Mouse (Mus musculus) layer of hippocampus, adult 18-20 months (tissue): Measurements from ENCODE around the gene D3Ertd254e. TPM values are rescaled to one million over a fixed set of nuclear protein-coding genes. Genes with fewer than 3 reads are reported as not detected.
"Not testable (repeated sequence)": the region's sequence is repeated elsewhere in the genome, so short reads cannot be mapped to it uniquely, and the experiment has no call there.

Source experiments
- DNase-seq, 2 experiments: peaks; one replicate each; pipeline ENCODE4 v3.0.0; 2022; ENCODE audit warnings: low spot score in 2 of 2
- long read RNA-seq: library from polyadenylated mRNA; stranded (forward); transcript quantifications from one replicate; pipeline ENCODE4 v2.0.0, GENCODE M21; 2021
- total RNA-seq, 2 experiments: library from RNA; stranded (reverse); gene quantifications; 2 replicates each; pipeline ENCODE4 v1.2.3; 2021

Gene D3Ertd254e
- 10 to 100 TPM; 15.9 to 17.6 TPM for total RNA-seq
- long read RNA-seq, full-length matches to known transcripts: 10 of 12 reads
- long read RNA-seq, partial matches to known transcripts: 0 of 12 reads
- long read RNA-seq, other reads (novel, unspliced or antisense): 2 of 12 reads

DNA sequence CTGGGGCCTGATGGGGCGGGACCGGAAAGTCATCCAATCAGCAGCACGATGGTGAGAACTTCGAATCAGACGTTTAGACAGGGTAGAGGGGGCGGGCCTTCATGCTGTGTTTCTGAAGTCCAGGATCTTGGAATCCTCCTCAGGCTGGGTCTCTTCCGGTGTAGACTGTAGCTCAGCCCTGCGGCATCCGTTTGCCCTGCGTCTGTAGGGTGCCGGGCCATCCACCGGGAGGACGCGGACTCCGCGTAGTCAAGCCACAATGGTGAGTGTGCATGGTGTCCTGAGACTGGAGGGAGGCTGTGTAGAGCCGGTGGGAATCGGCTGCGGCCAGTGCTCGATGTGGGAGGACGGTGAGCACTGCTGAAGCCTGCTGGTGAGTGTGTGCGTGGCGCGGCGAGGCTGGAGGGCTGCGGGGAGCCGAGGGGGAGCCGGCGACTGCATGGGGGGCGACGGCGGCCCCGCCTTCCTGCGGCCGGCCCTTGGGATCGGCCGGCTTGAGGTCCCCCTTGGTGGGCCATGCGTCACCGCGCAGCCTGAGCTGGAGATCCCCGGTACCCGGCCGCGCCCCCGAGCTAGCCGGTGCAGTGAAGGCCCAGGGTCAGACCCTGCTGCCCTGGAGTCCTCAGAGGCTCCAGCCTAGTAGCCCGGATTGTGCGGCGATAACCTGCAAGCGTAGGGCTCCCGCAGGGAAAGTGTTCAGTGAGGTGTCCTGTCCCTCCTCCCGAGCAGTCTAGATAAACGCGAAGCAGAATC, at the start of gene D3Ertd254e:
TSS of gene D3Ertd254e (plus strand) at position 84 of the 753 bp plus-strand sequence.
- peak; percentile 90 to 95 for DNase-seq

DNA sequence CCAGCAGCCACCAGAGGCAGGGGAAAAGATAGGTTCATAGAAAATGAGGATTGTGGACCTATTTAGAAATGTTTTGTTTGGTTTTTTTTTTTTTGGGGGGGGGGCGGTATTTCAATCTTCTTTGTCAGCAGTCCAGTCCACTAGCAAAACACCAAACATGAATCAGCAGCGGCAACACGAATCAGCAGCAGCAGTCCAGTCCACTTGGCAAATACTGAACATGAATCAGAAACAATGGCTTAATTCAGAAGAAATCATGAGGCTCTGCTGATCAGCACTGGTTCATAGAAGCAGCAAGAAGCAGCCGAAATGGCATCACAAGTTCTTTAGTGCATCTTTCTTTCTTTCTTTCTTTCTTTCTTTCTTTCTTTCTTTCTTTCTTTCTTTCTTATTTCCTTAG, 34.7 kb upstream of the D3Ertd254e start:
- DNase-seq: no peak

- no peak for DNase-seq
These were observed 30.9 kb upstream of the D3Ertd254e start for GRCm38 (mm10) chr3:36119684-36120548.

DNA sequence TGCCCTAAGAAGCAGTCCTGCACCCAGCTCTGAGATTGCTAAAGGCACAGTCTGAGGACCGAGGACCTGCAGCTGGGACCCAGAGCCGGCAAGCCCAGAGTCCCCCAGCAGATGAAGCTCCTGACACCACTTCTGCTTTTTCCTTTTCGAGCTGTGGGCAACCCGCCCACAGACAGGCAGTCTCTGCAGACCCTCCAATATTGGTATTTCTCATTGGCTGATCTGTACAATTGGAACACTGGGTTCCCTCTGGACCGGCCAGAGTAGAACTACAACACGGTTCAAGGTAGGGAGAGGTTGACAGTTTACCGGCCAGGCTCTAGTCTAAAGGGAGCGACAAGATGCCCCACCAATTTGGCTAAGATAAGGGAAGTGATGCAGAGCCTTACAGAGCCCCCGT, 24.6 kb upstream of the D3Ertd254e start:
- not testable (repeated sequence) for DNase-seq

DNA sequence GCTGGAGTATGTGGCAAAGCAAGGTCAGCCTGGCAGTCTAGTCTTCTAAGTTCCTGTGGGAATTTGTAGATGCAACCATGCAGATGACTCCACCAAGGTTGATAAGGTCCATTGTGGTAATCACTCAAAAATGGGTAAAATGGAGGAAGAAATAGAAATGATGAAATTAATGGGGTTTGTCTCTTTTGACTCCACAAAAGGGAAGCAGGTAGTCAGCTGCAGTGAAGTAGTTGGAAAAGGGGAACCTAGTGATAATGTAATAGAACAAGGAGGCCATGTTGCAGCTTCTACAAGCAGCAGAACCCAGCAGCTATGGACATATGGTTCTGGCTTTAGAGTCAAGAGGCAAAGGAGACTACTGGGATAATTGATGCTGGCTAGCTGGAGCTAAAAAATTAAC, 14.7 kb upstream of the D3Ertd254e start:
- no peak for DNase-seq

DNA sequence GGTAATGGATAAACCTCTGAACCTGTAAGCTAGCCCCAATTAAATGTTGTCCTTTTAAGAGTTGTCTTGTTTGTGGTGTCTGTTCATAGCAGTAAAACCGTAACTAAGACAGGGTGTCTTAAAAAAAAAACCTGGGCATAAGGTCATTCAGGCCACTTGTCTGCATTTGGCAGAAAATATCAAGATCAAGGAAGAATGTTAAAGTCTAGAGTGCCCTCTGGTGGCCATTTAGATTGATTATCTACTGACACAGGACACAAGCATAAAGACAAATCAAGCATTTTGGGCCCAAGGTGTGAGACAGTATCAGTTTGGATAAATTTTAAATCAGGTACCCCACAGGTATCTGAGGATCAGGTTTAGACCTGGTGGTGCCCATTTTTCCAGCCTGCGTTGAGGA, 13.3 kb upstream of the D3Ertd254e start:
- DNase-seq: peak in 1 of 2 experiments; percentile 39

DNA sequence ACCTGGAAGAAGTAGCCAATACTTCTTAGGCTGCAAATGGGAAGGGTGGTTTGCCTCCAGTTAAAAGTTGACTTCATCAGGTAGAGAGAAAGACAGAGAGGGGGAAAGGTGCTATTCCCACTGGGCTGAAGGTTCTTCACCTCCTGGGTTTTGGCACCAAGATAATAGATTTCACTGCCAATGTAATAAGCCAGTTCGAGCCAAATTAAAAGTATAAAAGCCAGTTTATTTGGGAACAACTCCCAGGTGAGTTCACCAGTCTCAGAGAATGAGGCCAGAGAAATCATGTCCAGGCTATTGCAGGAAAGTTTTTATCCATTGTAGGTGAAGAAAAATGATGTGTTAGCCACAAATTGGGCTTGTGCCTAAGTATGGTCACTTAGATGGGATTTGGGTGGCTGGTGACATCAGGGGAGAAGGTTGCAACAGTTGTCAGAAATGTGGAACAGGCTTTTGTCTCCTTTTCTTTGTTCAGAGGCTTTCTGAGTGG, 12.6 kb upstream of the D3Ertd254e start:
- DNase-seq: no peak

DNA sequence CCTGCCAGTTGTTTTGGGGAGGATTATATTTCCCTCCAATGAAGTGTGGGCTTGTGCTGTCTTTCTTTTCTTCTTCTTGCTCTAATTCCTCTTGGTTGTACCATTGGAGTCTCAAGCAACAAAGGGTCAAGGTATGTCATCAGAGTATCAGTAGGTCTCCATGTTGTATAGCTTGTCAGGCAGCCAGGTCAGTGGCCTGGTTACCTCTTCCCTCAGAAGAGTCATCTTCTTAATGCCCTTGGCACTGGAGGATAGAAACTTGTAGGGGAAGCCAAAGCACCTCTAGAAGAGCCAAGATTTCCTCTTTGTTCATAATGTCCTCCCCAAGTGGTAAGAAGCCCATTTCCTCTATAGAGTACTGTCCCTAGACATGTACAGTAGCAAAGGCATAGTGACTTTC, 11.8 kb upstream of the D3Ertd254e start:
- DNase-seq: no peak

DNA sequence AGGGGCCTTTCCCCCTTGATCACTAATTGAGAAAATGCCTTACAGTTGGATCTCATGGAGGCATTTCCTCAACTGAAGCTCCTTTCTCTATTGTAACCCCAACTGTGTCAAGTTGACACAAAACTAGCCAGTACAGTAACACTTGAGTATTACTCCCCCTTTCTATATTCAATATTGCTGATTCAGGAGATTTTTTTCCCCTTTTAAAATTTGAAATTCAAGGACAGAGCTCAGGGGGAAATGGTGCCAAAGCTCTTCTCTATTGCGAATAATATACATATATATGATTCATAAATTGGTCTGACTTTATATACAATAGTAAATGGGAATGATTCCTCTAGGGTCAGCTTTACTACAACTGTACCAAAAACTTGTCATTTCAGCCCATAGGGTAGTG, 282 bp upstream of the D3Ertd254e start:
- no peak for DNase-seq

DNA sequence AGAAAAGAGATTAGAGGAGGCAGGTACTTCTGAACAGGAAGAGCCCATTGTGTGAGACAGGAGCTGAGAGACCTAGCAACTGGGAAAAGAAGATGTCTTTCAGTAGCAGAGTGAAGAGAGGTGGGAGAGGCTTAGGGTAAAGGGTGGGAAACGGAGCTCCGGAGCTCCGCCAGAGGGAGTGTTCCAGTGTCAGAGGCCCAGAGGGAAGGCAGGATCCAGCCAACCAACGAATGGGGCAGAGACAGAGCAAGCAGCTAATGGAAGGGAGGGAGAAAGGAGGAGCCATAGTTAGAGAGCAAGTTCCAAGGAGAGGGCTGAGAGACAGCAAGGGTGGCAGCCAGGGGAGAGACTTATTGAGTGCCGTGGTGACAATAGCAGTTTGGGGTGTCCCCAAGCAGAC, 4.5 kb downstream of the D3Ertd254e start:
- DNase-seq: no peak

DNA sequence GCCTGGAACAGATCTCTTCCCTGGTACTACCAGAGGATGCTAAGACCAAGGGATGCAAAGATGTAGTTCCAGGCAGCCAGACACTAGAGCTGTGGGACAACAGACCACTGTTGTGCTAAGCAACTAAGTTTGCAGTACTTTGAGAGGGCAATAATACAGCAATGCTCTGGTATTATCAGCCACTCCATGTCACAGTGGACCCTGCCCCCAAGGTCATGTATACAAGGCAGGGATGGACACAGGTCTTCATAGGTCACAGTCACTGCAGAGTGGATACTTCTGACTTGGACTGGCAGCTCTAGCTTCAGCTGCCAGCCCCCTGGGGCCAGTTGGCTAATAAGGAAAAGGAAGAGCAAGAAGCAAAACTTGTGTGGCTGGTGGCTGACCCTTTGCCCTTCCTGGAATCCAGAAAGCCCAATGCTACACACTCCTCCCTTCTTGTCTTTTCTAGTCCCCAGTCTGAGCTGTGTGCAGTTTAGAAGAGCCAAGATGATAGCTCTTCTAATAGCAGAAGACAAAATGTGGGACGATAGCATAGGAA, 19.9 kb downstream of the D3Ertd254e start:
- DNase-seq: no peak

- no peak for DNase-seq
These were observed 20.5 kb downstream of the D3Ertd254e start for GRCm38 (mm10) chr3:36171348-36171747.

DNA sequence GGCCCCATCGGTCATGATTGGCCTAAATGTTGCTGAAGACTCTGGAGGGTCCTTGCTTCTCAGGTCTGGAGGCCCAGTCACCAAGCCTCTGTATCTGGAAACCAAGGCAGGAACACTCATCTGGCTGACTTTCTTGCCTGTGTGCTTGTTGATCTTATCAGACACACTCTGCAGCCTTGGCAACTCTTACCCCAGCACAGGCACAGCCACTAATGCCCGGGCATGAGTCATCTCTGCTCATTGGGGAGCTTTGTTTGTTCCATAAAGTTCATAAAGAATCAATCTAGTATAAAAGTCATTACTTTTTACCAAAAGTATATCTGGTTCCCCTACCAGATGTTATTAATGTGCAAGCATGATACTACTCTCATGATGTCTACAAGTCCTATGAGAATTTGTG, 22.9 kb downstream of the D3Ertd254e start:
- DNase-seq: no peak

DNA sequence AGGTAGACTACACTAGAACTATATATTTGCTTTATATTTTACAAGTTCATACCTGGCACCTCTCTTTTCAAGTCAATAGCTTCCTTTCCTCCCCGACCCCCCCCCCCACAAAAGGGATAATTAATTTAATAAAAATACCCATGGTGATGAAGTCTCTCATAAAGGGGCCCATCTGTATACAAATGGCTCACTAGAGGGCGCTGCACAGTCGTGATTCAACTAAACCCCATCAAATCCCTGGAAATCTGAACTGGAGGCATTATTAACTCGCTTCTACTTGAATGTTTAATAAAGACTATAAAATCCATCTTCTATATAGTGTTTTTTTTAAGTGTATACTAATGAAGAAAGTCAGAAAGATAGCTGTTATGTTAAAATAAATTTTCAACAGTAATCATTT, 30.7 kb downstream of the D3Ertd254e start:
- peak in 1 of 2 experiments; percentile 78 for DNase-seq

DNA sequence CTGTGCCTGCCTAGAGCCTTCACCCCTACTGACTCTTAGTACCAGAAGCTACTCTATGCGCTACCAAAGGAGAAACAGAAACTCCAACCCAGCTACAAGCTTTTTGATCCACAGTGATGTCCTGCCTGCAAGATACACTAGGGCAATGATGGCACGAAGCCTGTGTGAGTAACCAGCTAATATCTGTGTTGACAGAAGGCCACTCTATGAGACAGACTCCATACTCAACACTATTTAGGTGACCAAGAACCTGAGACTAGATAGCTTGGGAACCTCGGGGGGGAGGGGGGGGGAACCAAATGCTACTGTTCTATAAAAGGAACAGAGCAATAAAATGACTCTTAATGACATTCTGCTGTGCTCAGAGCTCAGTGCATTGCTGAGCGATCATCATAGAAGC, 35.7 kb downstream of the D3Ertd254e start:
- no peak for DNase-seq

DNA sequence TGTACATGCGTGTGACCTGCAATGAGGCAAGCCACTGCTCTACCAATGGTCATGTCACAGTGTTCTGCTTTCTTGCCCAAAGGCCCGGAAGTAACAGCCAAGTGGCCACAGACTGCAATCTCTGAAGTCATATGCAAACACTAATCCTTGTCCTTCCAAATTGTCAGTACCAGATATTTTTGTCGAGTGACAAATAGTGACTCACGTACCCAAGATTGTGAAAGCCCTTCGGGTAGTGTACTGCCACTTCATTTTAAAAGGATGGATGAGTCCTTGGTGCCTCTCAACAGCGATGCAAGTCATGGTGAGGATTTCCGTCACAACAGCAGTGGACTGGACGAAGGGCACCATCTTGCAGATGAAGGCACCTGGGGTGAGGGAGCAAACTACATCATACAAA, 38.4 kb downstream of the D3Ertd254e start:
- no peak for DNase-seq

- no peak for DNase-seq
These were observed 50.3 kb downstream of the D3Ertd254e start for GRCm38 (mm10) chr3:36201098-36201497.

DNA sequence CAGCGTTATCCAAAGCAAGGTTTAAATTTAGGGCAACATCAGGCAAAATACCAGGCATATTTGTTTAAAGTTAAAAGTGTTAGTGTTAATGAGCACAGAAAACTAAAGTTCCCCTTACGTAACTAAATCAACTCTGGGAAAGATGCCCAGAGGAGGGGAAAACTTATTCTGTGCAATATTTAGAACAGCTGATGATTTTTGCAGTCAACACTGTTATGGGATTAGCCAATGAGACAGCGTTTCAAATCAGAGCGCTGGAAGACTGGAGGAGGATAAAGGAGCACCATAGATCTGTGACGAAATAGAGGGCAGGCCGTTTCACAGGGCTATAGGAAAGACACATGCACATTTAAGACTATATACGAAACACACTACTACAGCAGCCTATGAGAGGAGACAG, 52.1 kb downstream of the D3Ertd254e start:
- peak in 1 of 2 experiments; percentile 76 for DNase-seq

DNA sequence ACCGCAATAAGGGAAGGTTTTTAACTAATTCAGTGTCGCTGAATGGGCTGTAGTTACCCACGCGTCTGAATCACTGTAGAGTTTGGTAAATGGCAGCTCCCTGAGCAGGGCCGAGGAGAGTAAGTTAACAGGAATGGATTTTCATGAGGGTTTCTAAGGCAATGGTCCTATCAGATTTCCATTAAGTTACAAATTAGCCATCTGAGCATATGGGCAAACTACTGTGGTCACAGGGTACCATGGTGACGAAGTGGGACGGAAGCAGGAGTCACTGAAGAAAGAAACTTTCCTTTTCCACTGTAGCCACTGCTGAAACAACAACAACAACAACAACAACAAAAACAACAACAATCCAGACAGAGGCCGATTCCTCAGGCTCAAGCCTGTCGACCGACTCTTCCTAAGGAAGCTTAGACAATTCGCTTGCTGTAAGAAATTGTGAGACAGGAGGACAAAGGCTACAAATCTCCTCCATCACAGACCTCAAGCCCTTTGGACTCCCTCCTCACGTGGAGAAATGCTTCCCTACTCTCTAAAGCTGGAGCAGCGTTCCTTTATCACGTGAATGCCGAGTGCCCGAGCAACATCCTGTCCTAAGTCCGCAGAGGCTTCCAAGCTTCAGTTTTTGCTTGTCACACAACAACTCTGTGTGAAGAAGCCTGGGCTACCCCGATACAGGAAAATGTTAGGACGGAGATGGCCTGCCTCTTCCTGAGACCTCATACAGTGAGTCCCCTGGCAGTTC, 56.9 kb downstream of the D3Ertd254e start:
- DNase-seq: no peak

DNA sequence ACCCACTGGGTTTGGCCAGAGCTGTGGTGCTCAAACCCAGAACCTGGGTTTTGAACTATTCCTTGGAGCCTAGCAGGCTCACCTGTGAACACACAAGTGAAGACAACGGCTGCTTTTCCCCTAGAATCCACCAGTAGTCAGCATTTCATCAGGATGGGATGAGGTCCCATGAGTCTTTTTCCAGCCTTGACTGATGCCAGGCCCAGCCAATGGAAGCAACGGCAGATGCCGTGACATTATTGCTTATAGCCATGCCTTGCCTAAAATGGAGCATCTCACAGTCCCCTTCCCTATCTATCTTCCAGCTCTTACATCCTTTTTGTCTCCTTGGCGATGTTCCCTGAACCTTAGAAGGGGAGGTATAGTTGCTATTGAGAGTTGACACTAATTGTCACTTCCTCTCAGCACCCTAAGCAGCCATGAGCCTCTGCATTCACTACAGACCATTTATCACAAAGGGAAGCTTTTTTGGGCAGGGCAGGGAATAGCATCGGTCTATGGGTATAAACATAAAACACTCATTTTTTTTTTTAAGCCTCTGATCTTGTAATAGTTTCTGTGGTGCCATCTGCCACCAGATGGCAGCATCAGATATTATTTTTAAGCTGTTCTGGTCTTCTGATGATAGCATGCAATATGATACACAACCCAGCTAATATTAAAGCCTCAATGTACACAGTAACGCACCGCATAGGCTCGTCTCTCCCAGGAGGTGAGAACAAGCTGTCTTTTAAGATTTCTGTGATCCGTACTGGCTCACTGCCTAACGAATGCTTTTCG, 59.1 kb downstream of the D3Ertd254e start:
- peak in 1 of 2 experiments; percentile 80 for DNase-seq
